Mouse (Mus musculus) adrenal gland, postnatal 36 days (tissue): ENCODE measurements around the gene Insm1. TPM values are rescaled to one million over a fixed set of nuclear protein-coding genes. Genes with fewer than 3 reads are reported as not detected.

ENCODE experiments used
- DNase-seq, 2 experiments: peaks; one replicate each; pipeline ENCODE4 v3.0.0; 2021; ENCODE audit warnings: mixed read lengths in 1 of 2
- total RNA-seq, 2 experiments: library from RNA; stranded (reverse); gene quantifications; 2 replicates each; pipeline ENCODE4 v1.2.3; 2021

Insm1 gene
- total RNA-seq, 2 experiments from 2014 or later, result 2.9 to 6.4 TPM

GRCm38 (mm10) chr2:146262966-146263365 is 41.2 kb downstream of the Insm1 start:
- no peak for DNase-seq

- DNase-seq, result peak in 1 of 2 experiments; percentile 15
These were observed 43.3 kb downstream of the Insm1 start for GRCm38 (mm10) chr2:146265045-146265444.

- DNase-seq, result no peak
These were observed 44.8 kb downstream of the Insm1 start for GRCm38 (mm10) chr2:146266539-146266938.
